Mouse (Mus musculus) erythroblast, embryonic 14.5 days (primary cell): ENCODE results near the gene Tex52. TPM values are rescaled to one million over a fixed set of nuclear protein-coding genes. Genes with fewer than 3 reads are reported as not detected.

ENCODE experiments used
- H3K27me3 ChIP-seq: 2 replicates; pipeline ENCODE4 v1.6.1; 2012; ENCODE audit warnings: inconsistent platforms; ENCODE audit not compliant: control insufficient read depth
- H3K36me3 ChIP-seq: 2 replicates; pipeline ENCODE4 v1.6.1; 2012; ENCODE audit warnings: mild to moderate bottlenecking, inconsistent platforms; ENCODE audit not compliant: control insufficient read depth
- H3K4me1 ChIP-seq: 2 replicates; pipeline ENCODE4 v1.6.1; 2012; ENCODE audit warnings: inconsistent platforms; ENCODE audit not compliant: control insufficient read depth
- H3K4me3 ChIP-seq: replicated peaks from 2 replicates; pipeline ENCODE3; 2012; ENCODE audit warnings: moderate library complexity, mild to moderate bottlenecking, inconsistent platforms
- H3K9me3 ChIP-seq: 2 replicates; pipeline ENCODE4 v1.6.1; 2012; ENCODE audit warnings: low read length, inconsistent platforms, mixed read lengths; ENCODE audit not compliant: control insufficient read depth
- GATA1 ChIP-seq: IDR thresholded peaks from 2 replicates; pipeline ENCODE4 v1.6.1; 2012; ENCODE audit warnings: low read length, inconsistent platforms, mixed read lengths
- TAL1 ChIP-seq: IDR thresholded peaks from 3 replicates; pipeline ENCODE4 v1.6.1; 2012; ENCODE audit warnings: low read length, inconsistent platforms, mixed read lengths
- polyA plus RNA-seq: library from polyadenylated mRNA; stranded (reverse); fragments of >175 nt; gene quantifications from 2 replicates; pipeline ENCODE4 v1.2.3, GENCODE M21; 2012

Gene Tex52
- polyA plus RNA-seq, 1 experiment: 0.03 TPM

GRCm38 (mm10) chr6:128355726-128356416, 19.4 kb upstream of the Tex52 start, which contains the start of gene Tulp3:
Gene Tulp3 (minus strand): TSS chr6:128355851.
- TF ChIP-seq TAL1 (no peak), GATA1 (no peak)
- Histone ChIP-seq H3K36me3 (peaks cover 47% of the 10 kb centered on the region), H3K4me3 (peak within 1 kb of the TSS; percentile 67), H3K27me3 (peaks cover 24% of the 10 kb centered on the region), H3K4me1 (peaks cover 40% of the 10 kb centered on the region), H3K9me3 (no peaks in the 10 kb centered on the region)

GRCm38 (mm10) chr6:128358999-128359398, 16.3 kb upstream of the Tex52 start:
- Histone ChIP-seq H3K4me3 (no peak overlapping the region), H3K4me1 (peaks cover 60% of the 10 kb centered on the region), H3K9me3 (no peaks in the 10 kb centered on the region), H3K27me3 (peaks cover 18% of the 10 kb centered on the region), H3K36me3 (peaks cover 54% of the 10 kb centered on the region)
- TF ChIP-seq GATA1: no peak
- no peak for TF ChIP-seq TAL1

DNA sequence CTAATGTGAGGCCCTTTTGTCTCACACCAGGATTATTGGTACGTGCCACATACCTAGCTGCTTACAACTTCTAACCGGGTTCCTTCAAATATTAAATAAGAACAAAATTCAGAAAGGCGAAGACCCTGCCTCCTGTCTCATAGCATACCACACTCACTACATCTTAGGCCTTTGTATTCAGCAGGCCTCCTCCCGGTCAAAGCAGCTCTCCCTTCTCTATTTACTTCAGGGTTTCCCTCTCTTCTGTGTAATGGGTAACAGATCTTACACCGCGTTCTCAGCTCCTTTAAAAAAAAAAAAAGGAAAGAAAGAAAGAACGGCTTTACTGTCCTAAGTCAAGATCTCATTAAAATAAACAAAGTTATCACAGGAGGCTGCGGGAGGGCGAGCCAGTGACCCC, 13.4 kb upstream of the Tex52 start:
- peaks cover 72% of the 10 kb centered on the region for H3K36me3 ChIP-seq
- peaks cover 58% of the 10 kb centered on the region for H3K4me1 ChIP-seq
- H3K27me3 ChIP-seq: no peaks in the 10 kb centered on the region
- TF ChIP-seq GATA1: no peak
- TF ChIP-seq TAL1: no peak
- peak overlapping the region; percentile 99 for H3K4me3 ChIP-seq
- H3K9me3 ChIP-seq: no peaks in the 10 kb centered on the region

GRCm38 (mm10) chr6:128362381-128363006, 12.8 kb upstream of the Tex52 start, which contains the start of the genes Rhno1 and Foxm1:
Gene Rhno1 (minus strand): TSS chr6:128362911.
Gene Foxm1 (plus strand): TSS chr6:128362967.
- TF ChIP-seq GATA1 (no peak), TAL1 (no peak)
- Histone ChIP-seq H3K36me3 (peaks cover 72% of the 10 kb centered on the region), H3K9me3 (no peaks in the 10 kb centered on the region), H3K27me3 (no peaks in the 10 kb centered on the region), H3K4me3 (peak within 1 kb of the TSS; percentile 99), H3K4me1 (peaks cover 56% of the 10 kb centered on the region)

- H3K4me1 ChIP-seq: peaks cover 54% of the 10 kb centered on the region
- peaks cover 72% of the 10 kb centered on the region for H3K36me3 ChIP-seq
- no peaks in the 10 kb centered on the region for H3K27me3 ChIP-seq
- H3K4me3 ChIP-seq: peak overlapping the region; percentile 99
- no peak for TF ChIP-seq TAL1
- no peak for TF ChIP-seq GATA1
- H3K9me3 ChIP-seq: no peaks in the 10 kb centered on the region
These were observed 12.0 kb upstream of the Tex52 start for GRCm38 (mm10) chr6:128363007-128363825.

DNA sequence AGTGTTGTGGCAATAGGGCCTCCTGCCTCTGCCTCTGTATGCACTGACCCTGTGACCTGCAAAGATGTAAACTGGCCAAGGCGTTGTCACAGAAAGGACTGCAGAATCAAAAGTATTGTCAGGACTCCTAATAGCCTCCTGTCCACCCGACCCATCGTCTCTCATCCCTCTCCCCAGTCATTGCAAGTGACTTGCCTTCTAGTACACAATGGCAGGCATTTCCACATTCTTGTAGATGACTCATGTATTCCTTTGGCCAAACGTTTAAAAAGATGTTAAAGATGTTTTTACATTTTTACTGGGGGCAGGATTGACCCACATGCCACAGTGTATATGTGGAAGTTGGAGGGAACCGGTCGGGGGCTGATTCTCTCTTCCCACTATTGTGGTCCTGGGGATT, 10.5 kb upstream of the Tex52 start:
- Histone ChIP-seq H3K4me1 (peaks cover 48% of the 10 kb centered on the region), H3K9me3 (no peaks in the 10 kb centered on the region), H3K4me3 (peak overlapping the region; percentile 46), H3K27me3 (no peaks in the 10 kb centered on the region), H3K36me3 (peaks cover 73% of the 10 kb centered on the region)
- TF ChIP-seq GATA1 (no peak), TAL1 (no peak)

DNA sequence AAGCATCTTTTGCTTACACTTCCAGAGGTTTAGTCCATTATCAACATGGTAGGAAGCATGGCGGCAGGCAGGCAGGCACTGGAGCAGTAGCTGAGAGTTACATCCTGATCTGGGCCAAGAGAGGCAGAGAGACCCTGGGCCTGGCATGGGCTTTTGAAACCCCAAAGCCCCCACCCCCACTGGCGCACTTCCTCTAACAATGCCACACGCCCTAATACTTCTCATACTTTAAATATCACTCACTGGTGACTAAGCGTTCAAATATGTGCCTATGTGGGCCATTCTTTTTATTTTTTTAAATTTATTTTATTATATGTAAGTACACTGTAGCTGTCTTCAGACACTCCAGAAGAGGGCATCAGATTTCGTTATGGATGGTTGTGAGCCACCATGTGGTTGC, 8.8 kb upstream of the Tex52 start:
- peaks cover 73% of the 10 kb centered on the region for H3K36me3 ChIP-seq

GRCm38 (mm10) chr6:128370040-128370439, 5.2 kb upstream of the Tex52 start:
- TF ChIP-seq GATA1: no peak
- no peak for TF ChIP-seq TAL1
- H3K9me3 ChIP-seq: no peaks in the 10 kb centered on the region
- no peak overlapping the region for H3K4me3 ChIP-seq
- peaks cover 8% of the 10 kb centered on the region for H3K4me1 ChIP-seq
- no peaks in the 10 kb centered on the region for H3K27me3 ChIP-seq
- peaks cover 99% of the 10 kb centered on the region for H3K36me3 ChIP-seq

More for the DNA sequence above, 8.8 kb upstream of the Tex52 start:
- peaks cover 31% of the 10 kb centered on the region for H3K4me1 ChIP-seq
- H3K9me3 ChIP-seq: no peaks in the 10 kb centered on the region
- no peak for TF ChIP-seq TAL1
- H3K27me3 ChIP-seq: no peaks in the 10 kb centered on the region
- no peak overlapping the region for H3K4me3 ChIP-seq

GRCm38 (mm10) chr6:128376371-128377085, 1.3 kb downstream of the Tex52 start:
- H3K4me1 ChIP-seq: no peaks in the 10 kb centered on the region
- TF ChIP-seq GATA1: no peak
- TF ChIP-seq TAL1: no peak
- no peaks in the 10 kb centered on the region for H3K27me3 ChIP-seq
- H3K4me3 ChIP-seq: no peak overlapping the region
- peaks cover 52% of the 10 kb centered on the region for H3K36me3 ChIP-seq
- H3K9me3 ChIP-seq: no peaks in the 10 kb centered on the region
